Mouse (Mus musculus) liver, postnatal 0 days (tissue): ENCODE data around the gene Slc16a2.

Source experiments
- CTCF ChIP-seq: sonication (generic); IDR thresholded peaks from 2 replicates; pipeline ENCODE4 v1.5.1; 2016; ENCODE audit warnings: antibody characterized with exemption, low read depth
- EP300 ChIP-seq: IDR thresholded peaks from 2 replicates; pipeline ENCODE4 v1.6.1; 2016; ENCODE audit warnings: antibody characterized with exemption, low read depth, mild to moderate bottlenecking

GRCm38 (mm10) chrX:103791329-103791728 lies 30.5 kb downstream of the Slc16a2 start:
- TF ChIP-seq CTCF (no peak), EP300 (no peak)
